Mouse (Mus musculus) lung, postnatal 10 days (tissue): ENCODE measurements around the gene Hc.
A peak's percentile ranks its signal among the peaks of the same experiment; 100 is the strongest.

Experiments
- DNase-seq: peaks from one replicate; pipeline ENCODE4 v3.0.0; 2021

Hc gene

DNA sequence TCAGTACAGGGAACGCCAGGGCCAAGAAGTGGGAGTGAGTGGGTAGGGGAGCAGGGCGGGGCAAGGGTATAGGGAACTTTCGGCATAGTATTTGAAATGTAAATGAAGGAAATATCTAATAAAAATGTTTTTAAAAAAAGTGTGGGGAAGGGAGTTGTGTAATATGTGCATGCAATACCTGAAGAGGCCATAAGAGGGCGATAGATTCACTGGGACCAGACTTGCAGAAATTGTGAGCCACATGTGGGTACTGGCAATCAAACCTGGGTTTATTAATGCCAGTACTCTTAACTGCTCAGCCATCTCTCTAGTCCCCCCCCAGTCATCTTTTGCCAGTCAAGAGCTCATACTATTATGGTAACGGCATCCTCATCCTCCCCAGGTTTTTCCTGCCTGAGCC lies 12.4 kb downstream of the Hc start:
- peak; percentile 67 for DNase-seq

DNA sequence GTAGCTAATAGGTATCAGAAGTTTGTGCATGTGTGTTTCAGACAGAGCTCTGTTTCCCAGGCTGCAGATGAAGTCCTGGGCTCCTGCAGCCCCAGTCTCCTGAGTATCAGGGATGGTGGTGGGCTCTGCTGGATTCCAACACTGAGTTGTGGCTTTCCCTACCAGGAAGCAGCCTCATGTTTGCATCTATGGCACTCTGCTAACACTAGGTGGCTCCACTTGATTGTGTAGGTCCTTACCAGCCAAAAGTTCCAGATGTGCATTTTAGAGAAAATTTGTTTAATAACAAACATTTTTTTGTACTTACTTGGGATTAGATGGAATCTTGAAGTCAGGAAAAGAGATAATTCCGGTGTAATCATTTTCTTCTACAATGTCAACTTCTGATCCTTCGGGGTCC lies 16.3 kb downstream of the Hc start:
- DNase-seq, result peak; percentile 66

DNA sequence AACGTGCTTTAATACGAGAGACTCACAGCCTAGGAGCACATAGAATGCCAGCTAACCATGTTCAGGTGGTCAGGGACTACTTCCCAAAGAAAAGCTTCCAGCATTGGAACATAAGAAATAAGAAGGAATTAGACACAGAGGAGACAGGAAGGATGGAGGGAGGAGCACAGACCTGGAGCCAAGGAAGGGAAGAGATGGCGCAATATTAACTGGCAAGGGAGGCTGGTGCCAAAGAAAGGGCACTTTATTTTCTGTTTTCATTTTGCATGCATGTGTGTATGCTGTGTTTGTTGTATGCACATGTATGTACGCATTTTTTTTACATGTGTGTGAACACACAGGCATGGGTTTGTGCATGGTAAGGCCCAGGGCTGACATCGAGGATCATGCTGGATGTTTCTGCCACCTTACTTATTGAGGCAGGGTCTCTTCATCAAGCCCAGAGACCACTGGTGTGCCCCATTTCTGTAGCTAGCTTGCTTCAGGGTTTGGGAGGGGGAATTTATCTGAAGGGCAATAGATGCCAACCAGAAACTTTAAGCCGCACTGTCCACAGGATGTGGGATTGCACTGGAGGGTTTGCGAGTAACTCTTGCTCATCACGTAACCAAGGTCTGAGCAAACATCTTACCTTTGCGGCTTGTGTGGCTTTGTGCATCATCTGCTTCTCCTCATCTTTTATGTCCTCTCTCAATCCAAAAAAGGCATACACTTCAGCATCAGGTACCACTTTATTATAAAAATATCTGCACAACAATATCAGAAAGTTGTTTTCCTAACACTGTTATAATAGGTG lies 22.5 kb downstream of the Hc start:
- no peak for DNase-seq

DNA sequence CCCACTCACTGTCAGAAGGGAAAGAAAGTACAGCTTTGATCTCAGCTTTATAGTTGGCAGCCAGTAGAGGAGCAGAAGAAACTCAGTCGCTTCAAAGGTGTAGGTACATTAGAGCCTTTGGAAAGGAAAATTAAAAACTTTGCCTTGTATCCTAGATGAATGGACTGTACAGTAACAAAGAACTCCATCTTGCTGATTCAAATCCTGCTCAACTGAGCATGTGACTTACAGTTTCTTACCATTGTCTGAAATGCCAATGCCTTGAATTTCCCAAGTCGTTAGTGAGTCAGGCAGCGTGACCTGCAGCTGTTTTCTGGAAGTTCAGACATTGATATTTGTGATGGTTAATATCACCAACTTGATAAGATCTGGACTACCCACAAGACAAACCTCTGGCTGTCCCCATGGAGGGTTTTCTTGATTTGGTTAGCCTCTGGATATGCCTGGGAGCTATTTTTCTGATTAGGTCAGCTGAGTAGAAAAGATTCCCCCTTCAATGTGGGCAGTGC lies 36.5 kb downstream of the Hc start:
- DNase-seq, result no peak

DNA sequence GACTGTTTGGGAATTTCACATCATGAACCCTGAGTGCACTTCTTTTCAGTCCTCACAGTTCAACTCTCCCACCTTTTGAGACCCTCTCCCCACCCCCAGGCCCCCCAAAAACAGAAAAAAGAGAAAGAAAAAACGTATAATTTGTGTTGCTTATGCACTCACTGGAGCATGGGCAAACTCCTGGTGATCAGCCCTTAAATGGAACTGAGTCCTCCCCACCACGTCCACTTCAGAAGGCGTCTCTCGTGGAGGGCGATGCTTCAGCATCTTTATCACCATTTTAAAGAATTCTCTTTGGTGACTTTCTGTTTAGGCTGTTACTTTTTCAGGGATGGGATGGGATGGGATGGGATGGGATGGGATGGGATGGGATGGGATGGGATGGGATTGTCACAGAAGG lies 39.4 kb downstream of the Hc start:
- DNase-seq, result no peak

DNA sequence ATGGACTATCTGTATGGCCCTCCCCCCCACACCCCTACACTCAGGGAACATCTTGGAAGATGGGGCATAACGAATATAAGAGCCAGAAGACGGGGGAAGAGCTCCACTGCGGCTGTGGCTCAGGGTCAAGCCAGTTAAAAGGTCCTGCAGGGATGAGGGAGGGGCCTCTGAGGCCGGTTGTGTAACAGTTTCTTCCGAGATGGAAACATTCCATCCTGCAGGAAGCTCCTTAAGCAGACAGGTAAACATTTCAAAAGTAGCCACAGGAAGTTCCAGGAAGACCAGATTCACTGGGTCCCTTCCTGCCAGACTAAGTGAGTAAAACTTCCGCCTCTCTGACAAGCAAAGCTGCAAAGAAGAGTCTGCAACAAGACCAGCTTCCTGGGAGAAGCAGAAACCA lies 45.4 kb downstream of the Hc start:
- DNase-seq, result peak; percentile 41

DNA sequence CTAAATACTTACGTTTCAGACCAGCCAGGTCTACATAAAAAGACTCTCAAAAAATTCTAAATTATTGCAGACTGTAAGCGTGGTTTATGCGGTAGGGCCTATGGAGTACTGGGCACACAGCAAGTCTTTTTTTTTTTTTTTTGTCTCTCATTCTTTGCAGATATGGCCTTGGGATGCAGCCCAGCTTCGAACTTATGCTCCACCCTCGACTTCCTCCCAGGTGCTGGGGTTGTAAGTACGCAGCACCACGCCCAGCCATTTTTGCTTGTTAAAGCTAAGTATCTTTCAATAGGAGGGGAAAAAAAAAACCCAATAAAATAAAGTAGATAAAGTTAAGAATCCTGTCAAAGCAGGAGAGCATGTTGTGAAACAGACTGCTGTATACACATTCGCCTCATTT lies 49.6 kb downstream of the Hc start:
- DNase-seq, result no peak

DNA sequence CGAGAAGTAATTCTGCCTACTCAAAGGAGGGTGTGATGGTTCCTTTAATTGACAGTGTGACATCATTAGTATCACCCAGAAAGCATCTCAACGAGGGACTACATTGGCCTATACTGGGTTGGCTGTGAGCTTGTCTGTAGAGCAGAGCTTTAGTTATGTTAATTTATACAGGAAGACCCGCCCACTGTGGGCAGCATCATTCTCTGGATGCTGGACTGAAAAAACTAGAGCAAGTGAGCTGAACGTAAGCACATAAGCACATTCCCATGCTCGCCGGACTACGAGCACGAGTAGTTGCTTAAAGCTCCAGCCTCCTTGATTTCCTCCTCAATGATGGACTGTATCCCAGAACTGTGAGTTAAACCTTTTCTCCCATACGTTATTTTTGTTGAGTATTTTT lies 62.3 kb downstream of the Hc start:
- no peak for DNase-seq

DNA sequence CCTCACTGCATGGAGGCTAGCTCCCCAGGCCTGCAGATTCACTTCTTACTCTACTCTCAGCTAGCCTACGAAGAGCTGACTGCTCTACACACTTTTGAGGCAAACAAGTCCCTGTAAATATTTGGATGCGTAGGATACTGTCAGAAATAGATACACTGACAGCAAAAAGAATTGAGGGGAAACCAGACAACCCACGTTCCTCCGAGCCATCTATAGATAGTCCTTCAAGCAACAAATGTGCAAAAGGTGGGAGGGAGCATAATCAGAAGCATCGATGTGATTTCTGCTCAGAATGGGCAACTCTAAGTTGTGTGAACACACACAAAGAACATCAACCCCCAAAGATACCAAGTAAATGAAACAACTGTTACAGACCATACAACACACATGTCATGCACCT lies 64.7 kb downstream of the Hc start:
- DNase-seq, result no peak

DNA sequence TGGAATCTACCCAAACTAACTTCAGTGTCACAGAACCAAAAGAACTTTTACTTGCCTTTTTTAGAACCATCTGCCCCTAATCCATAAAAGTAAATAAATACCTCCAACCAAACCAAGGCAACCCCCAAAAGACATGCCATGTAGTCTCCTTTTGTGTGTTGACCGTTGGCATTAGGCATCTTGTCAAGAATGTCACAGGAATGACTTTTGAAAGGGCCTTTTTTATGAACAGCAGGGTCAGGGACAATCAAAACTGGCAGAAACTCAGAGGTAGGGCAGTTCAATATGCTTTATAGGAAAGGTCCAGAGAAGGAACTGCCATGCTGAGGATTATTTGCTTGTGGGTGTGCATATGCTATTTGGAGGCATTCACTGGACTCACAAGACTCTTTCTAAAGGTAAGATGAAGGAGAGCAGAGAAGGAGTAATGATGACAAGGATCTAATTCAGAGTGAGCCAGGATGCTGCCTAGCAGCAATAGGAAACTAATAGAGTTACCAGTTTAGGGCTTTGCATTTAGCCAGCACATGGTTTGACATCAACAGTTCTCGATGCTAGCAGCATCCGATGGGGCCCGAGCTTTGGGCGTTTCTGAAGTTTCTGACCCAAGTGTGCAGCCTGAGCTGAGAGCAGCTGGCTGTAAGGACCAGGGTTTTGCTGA lies 67.4 kb downstream of the Hc start:
- DNase-seq, result no peak

DNA sequence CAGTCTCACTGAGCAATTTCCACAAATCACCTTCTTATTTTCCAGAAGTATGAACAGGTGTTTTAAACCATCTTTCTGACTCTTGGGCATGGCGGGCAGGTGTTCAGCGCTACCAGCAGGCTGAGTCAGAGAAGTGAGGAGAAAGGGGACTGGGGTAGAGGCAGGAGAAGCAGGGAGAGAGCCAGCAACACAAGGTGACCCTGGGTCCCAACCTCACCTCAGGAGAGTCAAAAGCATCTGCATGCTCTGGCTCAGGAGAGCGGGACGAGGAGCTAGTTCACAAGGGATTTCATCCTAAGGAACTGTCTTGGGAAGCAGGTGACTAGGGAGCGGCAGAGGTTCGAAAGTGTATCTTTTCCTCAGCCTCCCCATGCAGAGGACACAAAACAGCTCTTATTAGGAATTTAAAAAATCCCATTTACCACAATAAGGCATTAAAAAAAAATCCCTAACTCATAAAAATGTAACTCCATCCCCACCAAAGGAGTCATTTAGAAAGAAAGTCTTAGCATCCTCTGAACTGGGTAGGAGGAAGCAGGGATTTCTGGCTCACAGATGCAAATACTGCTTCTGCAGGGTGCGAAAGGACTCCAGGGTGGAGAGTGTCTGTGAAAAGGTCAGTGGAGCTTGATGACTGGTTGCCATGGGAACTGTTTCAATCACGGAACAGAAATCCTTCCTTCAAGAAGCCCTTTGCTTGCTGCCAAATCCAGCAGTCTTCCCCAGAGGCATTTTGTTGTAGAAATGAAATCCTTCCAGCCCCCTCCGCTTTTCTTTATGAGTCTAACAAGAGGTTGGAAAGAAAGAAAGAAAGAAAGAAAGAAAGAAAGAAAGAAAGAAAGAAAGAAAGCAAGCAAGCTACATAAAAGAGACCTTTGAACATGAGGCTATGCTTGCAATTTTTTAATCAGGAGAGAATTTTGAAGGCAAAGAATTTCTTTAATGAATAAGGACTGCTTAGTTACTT lies 68.2 kb downstream of the Hc start:
- peak; percentile 19 for DNase-seq

DNA sequence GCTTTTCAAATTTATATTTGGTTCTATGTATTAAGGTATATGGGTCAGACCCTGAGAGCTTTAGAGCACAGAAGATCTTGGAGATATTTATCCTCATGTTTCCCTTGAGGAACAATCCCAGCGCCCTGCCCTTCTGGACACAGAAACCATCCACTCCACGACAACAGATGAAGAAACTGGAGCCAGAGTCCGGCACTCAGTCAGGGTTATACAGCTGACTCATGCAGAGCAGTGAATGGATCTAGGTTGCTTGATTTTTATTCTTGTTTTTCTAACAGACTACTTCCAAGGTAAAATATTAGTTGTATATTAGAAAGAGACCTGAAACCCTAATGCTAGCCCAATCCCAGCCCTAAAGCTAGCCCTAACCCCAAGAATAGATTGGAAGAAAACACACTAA lies 69.3 kb downstream of the Hc start:
- no peak for DNase-seq

DNA sequence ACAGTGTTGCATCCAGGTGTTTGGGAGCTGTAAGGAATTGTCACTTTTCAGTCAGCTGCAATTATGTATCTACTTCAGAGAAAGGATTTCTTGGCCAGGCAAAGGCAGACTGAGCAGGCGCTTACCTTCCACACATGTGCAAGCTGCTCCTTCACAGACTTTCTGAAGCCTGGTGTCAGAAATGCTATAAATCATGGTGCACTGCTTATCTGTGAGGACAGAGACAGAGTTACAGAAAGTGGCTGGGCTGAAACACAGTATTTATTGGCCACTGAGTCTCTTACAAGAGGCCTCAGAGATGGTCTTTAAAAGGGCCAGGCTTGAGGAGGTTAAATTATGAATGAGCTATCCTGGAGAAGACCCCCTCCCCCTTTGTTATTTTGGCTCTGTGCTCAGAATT lies 71.5 kb downstream of the Hc start:
- no peak for DNase-seq

DNA sequence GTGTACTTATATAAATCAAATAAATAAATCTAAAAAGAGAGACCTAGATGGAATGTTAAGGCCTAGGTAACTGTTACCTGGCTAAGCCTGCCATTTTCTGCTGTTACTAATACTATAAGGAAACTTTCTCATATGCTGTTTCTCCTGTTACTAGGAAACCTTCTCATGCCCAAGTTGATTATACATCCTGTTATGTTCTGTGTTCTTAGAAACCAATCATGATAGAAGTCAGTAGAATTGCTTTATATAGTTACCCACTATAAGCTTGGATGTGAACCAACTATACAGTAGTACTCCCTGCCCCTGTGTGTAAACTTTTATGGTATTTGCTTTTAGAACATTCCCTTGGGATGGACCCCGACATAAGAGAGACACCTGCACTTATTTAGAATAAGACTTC lies 73.6 kb downstream of the Hc start:
- no peak for DNase-seq

DNA sequence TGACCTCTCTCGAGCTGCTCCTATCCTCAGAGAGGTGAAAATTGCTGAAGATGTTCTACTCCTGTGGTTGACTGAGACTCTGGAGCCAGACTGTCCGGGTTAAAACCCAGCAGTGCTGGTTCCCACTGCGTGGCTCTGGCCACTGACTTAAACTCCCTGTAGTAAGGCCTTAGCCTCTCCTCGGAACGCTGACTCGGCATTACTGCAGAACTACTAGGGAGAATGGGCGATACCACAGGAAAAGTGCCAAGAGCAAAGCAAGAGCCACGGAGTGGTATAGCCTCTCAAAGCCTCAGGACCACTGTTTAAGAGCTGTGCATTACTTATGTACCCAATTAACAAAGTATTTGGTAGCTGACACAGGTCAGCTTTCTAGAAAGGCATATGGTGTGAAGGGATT lies 76.4 kb downstream of the Hc start:
- no peak for DNase-seq

DNA sequence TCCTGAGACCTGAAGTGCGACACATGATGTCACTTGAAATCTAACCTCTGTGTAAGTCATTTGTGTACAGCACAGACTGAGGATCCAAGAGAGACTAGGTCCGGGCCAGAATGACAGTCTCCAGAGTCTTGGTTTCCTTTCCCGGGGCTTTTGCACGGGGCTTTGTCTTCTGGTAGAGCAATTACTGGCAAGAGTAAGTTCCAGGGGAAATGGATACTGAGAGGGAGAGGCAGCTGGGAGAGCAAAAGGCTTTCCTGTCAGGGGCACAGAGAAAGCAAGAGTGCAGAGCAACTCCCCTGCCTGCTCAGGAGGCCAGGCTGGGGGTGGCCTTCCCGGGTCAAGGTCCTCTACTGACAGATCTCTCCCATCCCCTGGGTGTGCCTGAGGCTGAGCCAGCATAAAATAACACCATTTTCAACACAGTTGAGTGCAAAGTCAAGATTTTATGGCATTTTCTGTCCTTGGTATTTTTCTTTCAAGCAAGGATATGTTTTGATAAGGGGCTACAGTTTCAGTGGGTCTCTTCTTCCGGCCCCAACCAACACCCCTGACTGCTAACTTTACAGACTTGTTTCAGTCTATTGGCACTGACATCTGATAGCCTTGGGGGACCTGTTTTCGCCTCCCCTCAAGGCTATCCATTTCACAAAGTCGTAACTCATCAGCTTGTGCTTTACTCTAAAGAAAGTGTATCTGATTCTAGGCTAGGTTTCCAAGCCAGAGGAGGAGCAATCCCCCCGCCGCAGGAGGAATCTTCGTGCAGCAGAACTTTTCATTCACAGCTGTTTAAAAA lies 78.1 kb downstream of the Hc start:
- no peak for DNase-seq

DNA sequence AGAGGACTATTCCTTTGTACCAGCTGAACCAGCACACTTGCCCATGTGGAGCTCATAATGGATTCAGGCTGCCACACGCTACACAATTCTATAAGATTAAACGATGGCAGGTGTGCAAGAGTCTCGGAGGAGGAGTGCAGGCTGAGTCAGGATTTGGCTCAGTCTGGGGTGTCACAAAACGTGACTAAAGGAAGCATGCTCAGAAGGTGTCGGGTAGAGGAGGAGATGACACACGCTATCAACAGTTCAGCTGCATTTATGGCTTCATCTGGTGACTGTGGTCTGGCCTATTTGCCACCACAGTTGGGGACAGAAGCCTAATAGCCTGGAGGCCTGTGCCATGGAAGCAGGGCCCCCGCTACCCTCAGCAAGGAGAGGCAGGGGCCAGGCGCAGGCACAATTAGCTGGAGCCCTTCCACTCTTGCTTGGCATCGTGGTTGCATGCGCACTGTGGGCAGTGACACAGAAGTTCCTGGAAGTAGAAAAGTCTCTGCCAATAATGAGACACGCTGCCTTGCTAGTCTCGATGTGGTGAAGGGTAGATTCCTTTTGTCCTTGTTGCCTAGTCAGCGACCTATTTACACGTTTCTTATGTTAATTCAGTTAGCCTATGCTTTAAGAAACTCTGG lies 79.0 kb downstream of the Hc start:
- DNase-seq, result no peak

DNA sequence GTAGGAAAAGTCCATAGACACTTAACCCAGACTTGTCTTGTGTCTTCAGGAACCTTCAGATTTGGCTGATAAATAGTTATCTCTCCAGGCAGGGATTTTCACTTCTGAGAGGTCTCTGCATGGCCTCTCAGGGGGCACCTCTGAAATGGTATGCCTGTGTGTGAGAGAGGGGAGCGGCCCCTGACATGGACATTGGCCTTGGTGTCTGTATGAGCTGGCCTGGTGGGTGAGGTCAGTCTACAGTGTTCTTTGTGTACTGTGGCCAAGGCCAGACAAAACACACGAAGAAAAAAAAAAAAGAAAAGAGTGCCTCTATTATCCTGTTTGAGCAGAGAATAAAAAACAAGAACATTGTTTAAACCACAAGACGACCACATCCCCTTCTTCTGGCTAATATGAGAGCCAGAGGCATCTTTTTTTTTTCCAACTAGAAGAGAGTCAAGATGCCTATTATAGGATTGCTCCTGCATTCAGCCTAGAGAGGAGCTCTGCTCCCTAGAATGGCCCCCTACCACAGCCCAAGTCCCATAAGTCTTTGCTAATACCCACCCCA lies 81.7 kb downstream of the Hc start:
- DNase-seq, result no peak

DNA sequence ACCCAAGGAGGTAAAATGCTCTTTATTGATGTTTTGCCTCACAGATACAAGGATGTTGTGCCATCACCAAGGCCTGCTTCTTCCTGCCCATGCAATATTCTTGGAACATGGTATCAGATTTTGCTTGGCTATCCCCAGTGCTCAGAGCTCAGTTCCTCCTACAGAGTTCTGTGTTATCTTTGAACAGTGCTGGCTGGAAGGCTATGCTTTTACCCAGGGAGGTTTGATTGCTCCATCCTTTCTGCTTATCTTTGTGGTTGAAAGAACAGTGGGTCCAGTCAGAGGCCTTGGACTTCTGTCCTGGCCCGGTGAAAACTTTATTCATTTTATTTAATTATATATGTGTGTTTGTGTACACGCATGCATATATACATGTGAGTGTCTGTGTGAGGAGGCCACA lies 83.0 kb downstream of the Hc start:
- DNase-seq, result no peak

DNA sequence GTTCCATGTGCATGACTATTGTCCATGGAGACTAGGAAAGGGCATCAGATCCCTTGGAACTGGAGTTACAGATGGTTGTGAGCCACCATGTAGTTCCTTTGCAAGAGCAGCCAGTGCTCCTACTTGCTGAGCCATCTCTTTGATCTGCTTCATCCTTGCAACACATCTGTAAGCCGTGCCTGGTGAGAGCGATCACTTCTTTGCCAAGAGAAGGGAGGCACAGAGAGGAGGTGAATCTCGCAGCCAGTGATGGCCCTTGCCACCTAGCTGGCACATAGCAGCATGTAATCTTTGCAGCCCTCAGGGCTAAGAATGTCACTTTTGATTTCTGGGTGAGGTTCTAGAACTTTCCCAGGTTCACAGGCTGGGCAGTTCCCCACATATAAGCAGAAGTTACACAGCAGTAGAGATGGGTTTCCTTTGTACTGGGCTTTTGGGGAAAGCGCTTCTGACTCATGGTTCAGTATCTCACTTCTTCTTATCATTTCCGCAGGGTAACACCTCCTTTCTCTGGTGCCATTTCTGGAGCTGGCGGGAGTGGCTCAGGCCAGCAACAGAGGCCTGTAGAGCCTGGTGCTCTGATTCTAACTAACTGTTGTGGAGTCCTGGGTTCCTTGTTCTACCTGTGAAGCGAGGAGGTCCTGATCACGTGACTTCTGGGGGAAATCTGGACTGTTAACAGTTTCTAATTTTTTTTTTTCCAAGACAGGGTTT lies 84.1 kb downstream of the Hc start:
- DNase-seq, result no peak

DNA sequence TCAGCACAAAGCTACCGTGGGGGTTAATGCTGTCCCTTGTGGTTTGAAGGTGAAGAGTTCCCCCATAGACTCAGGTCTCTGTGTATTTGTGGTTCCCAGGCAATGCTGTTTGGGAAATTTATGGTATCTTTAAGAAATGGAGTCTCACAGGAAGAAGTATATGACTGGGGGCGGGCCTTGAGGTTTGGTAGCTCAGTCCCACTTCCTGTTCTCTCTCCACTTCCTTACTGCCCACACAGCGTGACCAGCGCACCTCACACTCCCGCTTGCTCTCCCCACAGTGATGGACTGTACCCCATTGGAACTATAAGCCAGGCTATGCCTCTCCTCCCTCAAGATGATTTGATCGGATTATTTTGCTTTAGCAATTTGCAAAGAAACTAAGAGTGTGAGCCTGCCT lies 84.8 kb downstream of the Hc start:
- DNase-seq, result no peak
